Mouse (Mus musculus) midbrain, embryonic 14.5 days (tissue): ENCODE measurements around the gene Rap1b. TPM values are rescaled to one million over a fixed set of nuclear protein-coding genes. Genes with fewer than 3 reads are reported as not detected.

Experiments used
- ATAC-seq: fragments of 200-750 bp; cut with Nextera tagmentation; 2 replicates; pipeline ENCODE4 v1.8.0; 2017; ENCODE audit warnings: moderate number of reproducible peaks, moderate library complexity; ENCODE audit not compliant: low FRiP score, low TSS enrichment
- DNase-seq: peaks from one replicate; pipeline ENCODE4 v3.0.0-alpha.2; 2015
- H3K27ac ChIP-seq: fragments of 300-500 bp; sonication (generic); replicated peaks from 2 replicates; pipeline ENCODE4 v1.5.1; 2014; ENCODE audit warnings: mild to moderate bottlenecking, low read depth, low read length, moderate library complexity
- H3K27me3 ChIP-seq: fragments of 300-500 bp; sonication (generic); 2 replicates; pipeline ENCODE4 v1.6.1; 2014; ENCODE audit warnings: low read length, control low read depth, mixed read lengths; ENCODE audit not compliant: control insufficient read depth, insufficient read depth
- H3K36me3 ChIP-seq: fragments of 300-500 bp; sonication (generic); 2 replicates; pipeline ENCODE4 v1.6.1; 2014; ENCODE audit warnings: low read length, control low read depth; ENCODE audit not compliant: control insufficient read depth, insufficient read depth
- H3K4me1 ChIP-seq: fragments of 300-500 bp; sonication (generic); 2 replicates; pipeline ENCODE4 v1.6.1; 2014; ENCODE audit warnings: mild to moderate bottlenecking, antibody characterized with exemption, low read length, control low read depth; ENCODE audit not compliant: control insufficient read depth, insufficient read depth
- H3K4me2 ChIP-seq: fragments of 300-500 bp; sonication (generic); 2 replicates; pipeline ENCODE4 v1.6.1; 2014; ENCODE audit warnings: mild to moderate bottlenecking, low read length, moderate library complexity
- H3K4me3 ChIP-seq: fragments of 300-500 bp; sonication (generic); replicated peaks from 2 replicates; pipeline ENCODE4 v1.5.1; 2014; ENCODE audit warnings: low read depth, low read length
- H3K9ac ChIP-seq: fragments of 300-500 bp; sonication (generic); replicated peaks from 2 replicates; pipeline ENCODE4 v1.6.1; 2014; ENCODE audit warnings: mild to moderate bottlenecking, low read length, moderate library complexity
- H3K9me3 ChIP-seq: fragments of 300-500 bp; sonication (generic); 2 replicates; pipeline ENCODE4 v1.6.1; 2016; ENCODE audit warnings: low read length, control low read depth, mixed read lengths; ENCODE audit not compliant: control insufficient read depth
- WGBS: fragments of 180-500 bp; shearing (Covaris S2); extraction: QIAGEN DNeasy Blood & Tissue Kit; methylation state at CpG from one replicate; pipeline ENCODE4 v1.1.7; 2014; 5-methylcytosine and 5-hydroxymethylcytosine counted together
- polyA plus RNA-seq: library from polyadenylated mRNA; unstranded; fragments of >200 nt; fragmentation: Nextera tagmentation; extraction: Ambion mirVana; gene quantifications from 2 replicates; pipeline ENCODE4 v1.2.1, GENCODE M21; 2014

The Rap1b gene
- polyA plus RNA-seq, 1 experiment from 2014 or later = 185 TPM

- DNase-seq = no peak
- no peak overlapping the region for H3K9ac ChIP-seq
- peaks cover 80% of the 10 kb centered on the region for H3K36me3 ChIP-seq
- no peak overlapping the region for H3K27ac ChIP-seq
- no peak overlapping the region for H3K4me3 ChIP-seq
- H3K9me3 ChIP-seq = no peaks in the 10 kb centered on the region
- WGBS = 92% methylated on average over 17 of the region's 17 CpGs
- H3K27me3 ChIP-seq = no peaks in the 10 kb centered on the region
- H3K4me2 ChIP-seq = no peak overlapping the region
- H3K4me1 ChIP-seq = no peaks in the 10 kb centered on the region
- ATAC-seq = no peak
Measured at GRCm38 (mm10) chr10:117772364-117773105, 73.3 kb downstream of the Rap1b start.

DNA sequence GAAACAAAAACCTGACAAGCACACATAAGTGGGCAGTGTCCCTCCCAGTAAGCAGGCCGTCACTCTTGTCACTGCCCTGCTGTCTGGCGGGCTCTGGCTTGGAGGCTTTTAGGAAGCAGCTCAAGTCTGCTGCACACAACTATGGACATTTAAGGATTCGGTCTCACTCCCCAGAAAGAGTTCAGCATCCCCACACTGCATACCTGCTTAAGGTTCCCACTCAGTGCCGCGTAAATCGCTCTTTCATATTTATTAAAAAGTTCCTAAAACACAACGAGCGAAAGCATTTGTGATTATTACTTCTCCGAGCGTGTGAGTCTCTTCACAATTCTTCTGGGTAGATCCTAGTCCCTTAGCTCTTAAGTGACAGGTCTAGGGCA, 74.7 kb downstream of the Rap1b start:
- H3K9me3 ChIP-seq = no peaks in the 10 kb centered on the region
- 94% methylated on average over 10 of the region's 10 CpGs for WGBS
- ATAC-seq (no peak), DNase-seq (no peak)
- no peaks in the 10 kb centered on the region for H3K27me3 ChIP-seq
- H3K4me1 ChIP-seq = no peaks in the 10 kb centered on the region
- H3K4me3 ChIP-seq = no peak overlapping the region
- no peak overlapping the region for H3K4me2 ChIP-seq
- no peak overlapping the region for H3K9ac ChIP-seq
- H3K27ac ChIP-seq = no peak overlapping the region
- peaks cover 72% of the 10 kb centered on the region for H3K36me3 ChIP-seq

DNA sequence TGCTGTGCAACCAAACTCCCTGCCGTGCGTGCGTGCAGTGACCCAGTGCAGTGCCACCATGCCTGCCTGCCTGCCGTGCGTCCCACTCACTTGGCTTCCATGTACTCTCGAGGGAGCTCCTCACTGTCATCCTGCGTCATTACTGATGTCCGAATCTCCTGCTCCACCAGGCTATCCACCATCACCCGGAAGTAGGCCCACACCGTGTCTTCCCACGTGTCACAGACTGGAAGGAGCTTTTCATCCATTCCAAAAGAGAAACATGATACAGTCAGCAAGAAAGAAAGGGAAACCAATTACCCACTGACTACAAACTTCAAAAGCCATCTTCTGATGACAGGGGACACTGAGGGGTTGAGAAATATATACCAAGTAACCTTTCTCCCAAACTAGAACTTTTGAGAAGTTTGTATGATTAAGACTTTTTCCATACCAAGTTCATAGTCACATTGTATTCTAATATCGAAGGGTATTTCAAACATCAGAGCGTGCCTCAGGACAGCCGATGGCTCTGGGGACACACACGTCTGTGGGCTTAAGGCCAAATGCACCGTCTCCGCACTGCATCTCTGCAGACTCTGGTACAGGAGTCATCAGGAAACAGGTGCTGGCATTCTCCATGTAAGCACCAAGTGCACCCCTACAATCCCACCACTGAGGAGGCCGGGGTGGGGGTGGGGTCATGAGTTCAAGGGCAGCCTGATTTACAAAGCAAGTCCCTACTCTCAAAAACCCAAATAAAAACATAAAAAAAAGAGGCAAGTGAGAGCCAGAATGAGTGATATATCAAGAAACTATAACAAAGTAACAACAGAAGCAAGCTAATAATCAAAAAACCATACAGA, 75.3 kb downstream of the Rap1b start:
- Histone ChIP-seq H3K4me2 (no peak overlapping the region), H3K9me3 (no peaks in the 10 kb centered on the region), H3K27me3 (no peaks in the 10 kb centered on the region), H3K27ac (no peak overlapping the region), H3K4me1 (no peaks in the 10 kb centered on the region), H3K4me3 (no peak overlapping the region), H3K36me3 (peaks cover 72% of the 10 kb centered on the region), H3K9ac (no peak overlapping the region)
- DNase-seq (no peak), ATAC-seq (no peak)
- 93% methylated on average over 18 of the region's 18 CpGs for WGBS

- no peak for DNase-seq
- Histone ChIP-seq H3K9ac (no peak overlapping the region), H3K27me3 (no peaks in the 10 kb centered on the region), H3K36me3 (peaks cover 71% of the 10 kb centered on the region), H3K4me1 (no peaks in the 10 kb centered on the region), H3K4me3 (no peak overlapping the region), H3K9me3 (no peaks in the 10 kb centered on the region), H3K4me2 (no peak overlapping the region), H3K27ac (no peak overlapping the region)
- no peak for ATAC-seq
- WGBS = 92% methylated on average over 9 of the region's 9 CpGs
Measured at GRCm38 (mm10) chr10:117769541-117770285, 76.1 kb downstream of the Rap1b start.

- Histone ChIP-seq H3K4me1 (no peaks in the 10 kb centered on the region), H3K27me3 (no peaks in the 10 kb centered on the region), H3K9ac (no peak overlapping the region), H3K9me3 (no peaks in the 10 kb centered on the region), H3K4me3 (no peak overlapping the region), H3K4me2 (no peak overlapping the region), H3K27ac (no peak overlapping the region), H3K36me3 (peaks cover 70% of the 10 kb centered on the region)
- WGBS = 90% methylated on average over 7 of the region's 7 CpGs
- ATAC-seq (no peak), DNase-seq (no peak)
Measured at GRCm38 (mm10) chr10:117768141-117768440, 77.7 kb downstream of the Rap1b start.

- Histone ChIP-seq H3K4me3 (no peak overlapping the region), H3K9ac (no peak overlapping the region), H3K9me3 (no peaks in the 10 kb centered on the region), H3K36me3 (peaks cover 69% of the 10 kb centered on the region), H3K27me3 (no peaks in the 10 kb centered on the region), H3K4me1 (no peaks in the 10 kb centered on the region), H3K4me2 (no peak overlapping the region), H3K27ac (no peak overlapping the region)
- 95% methylated on average over 10 of the region's 10 CpGs for WGBS
- ATAC-seq (no peak), DNase-seq (no peak)
Measured at GRCm38 (mm10) chr10:117767286-117768140, 78.3 kb downstream of the Rap1b start.

DNA sequence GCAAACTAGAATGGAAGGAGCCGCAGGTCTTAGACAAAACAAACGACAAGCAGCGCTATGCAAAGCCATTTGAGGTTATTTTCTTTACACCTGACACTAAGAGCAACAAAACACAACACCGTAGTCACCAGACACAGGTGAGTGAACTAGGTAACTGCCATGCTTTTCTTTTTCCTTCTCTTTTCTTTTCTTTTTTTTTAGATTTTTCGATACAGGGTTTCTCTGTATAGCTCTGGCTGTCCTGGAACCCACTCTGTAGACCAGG, 79.0 kb downstream of the Rap1b start:
- no peak overlapping the region for H3K9ac ChIP-seq
- peaks cover 65% of the 10 kb centered on the region for H3K36me3 ChIP-seq
- H3K27me3 ChIP-seq = no peaks in the 10 kb centered on the region
- WGBS = 96% methylated on average over 5 of the region's 5 CpGs
- no peaks in the 10 kb centered on the region for H3K4me1 ChIP-seq
- no peaks in the 10 kb centered on the region for H3K9me3 ChIP-seq
- H3K27ac ChIP-seq = no peak overlapping the region
- H3K4me2 ChIP-seq = no peak overlapping the region
- no peak overlapping the region for H3K4me3 ChIP-seq
- ATAC-seq (no peak), DNase-seq (no peak)

DNA sequence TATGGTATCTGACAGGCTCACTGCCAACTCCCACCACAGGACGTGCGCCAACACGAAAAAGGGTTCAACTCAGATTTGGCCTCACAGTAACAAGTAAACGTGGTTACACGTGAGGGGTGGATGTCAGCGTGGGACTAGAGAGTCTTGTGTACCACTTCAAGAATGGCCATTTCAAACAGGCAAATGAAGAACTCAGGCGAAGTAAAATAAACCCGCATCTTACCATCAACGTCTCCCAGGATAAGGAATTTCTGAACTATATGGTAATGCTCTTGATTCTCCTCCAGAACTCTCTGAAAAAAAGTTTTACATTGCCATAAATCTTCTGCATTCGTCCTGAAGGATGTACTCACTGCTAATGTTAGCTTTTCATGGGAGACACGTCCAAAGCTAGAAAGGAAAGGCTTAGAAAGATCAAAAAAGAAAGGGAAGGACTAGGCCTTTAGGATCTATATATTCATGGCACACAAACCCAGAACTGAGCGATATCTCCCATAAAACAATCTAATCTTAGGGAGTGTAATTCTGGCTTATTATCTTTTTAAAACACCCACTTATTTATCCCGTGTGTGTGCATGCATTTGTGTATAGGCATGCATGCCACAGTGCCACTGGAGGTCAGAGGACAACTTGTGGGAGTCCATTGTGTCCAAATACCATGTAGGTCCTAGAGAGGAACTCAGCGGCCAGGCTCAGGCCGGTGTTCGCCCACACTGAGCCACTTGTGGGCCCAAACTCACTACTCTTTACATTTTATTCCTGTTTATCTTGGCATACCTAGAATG, 79.5 kb downstream of the Rap1b start:
- WGBS = 96% methylated on average over 16 of the region's 16 CpGs
- DNase-seq (no peak), ATAC-seq (no peak)
- Histone ChIP-seq H3K27me3 (no peaks in the 10 kb centered on the region), H3K36me3 (peaks cover 65% of the 10 kb centered on the region), H3K27ac (no peak overlapping the region), H3K4me1 (no peaks in the 10 kb centered on the region), H3K9ac (no peak overlapping the region), H3K9me3 (no peaks in the 10 kb centered on the region), H3K4me3 (no peak overlapping the region), H3K4me2 (no peak overlapping the region)
